Mouse (Mus musculus) kidney, postnatal 4 days (tissue): ENCODE measurements around the gene Hmgb2.

ENCODE experiments used
- DNase-seq, 2 experiments: peaks; one replicate each; pipeline ENCODE4 v3.0.0; 2021; ENCODE audit warnings: mixed read lengths in 2 of 2

The Hmgb2 gene

GRCm38 (mm10) chr8:57563726-57564125 is 52.0 kb downstream of the Hmgb2 start:
- DNase-seq: no peak

GRCm38 (mm10) chr8:57565039-57565438 is 53.3 kb downstream of the Hmgb2 start:
- no peak for DNase-seq
